Mouse (Mus musculus) liver, embryonic 16.5 days (tissue): ENCODE measurements around the gene Eno4. TPM values are rescaled to one million over a fixed set of nuclear protein-coding genes. Genes with fewer than 3 reads are reported as not detected.

Experiments
- ATAC-seq: fragments of 200-750 bp; cut with Nextera tagmentation; 2 replicates; pipeline ENCODE4 v1.8.0; 2017; ENCODE audit warnings: low read depth, mild to moderate bottlenecking, moderate number of reproducible peaks, moderate library complexity
- H3K27ac ChIP-seq: fragments of 300-500 bp; sonication (generic); 2 replicates; pipeline ENCODE4 v1.5.1; 2014; ENCODE audit warnings: mild to moderate bottlenecking, low read length
- H3K27me3 ChIP-seq: fragments of 300-500 bp; sonication (generic); 2 replicates; pipeline ENCODE4 v1.6.1; 2014; ENCODE audit warnings: low read depth, low read length, mixed read lengths; ENCODE audit not compliant: control insufficient read depth, insufficient read depth
- H3K36me3 ChIP-seq: fragments of 300-500 bp; sonication (generic); 2 replicates; pipeline ENCODE4 v1.6.1; 2014; ENCODE audit warnings: mild to moderate bottlenecking; ENCODE audit not compliant: control insufficient read depth, insufficient read depth
- H3K4me1 ChIP-seq: fragments of 300-500 bp; sonication (generic); 2 replicates; pipeline ENCODE4 v1.6.1; 2014; ENCODE audit warnings: low read depth, low read length, mixed read lengths; ENCODE audit not compliant: control insufficient read depth
- H3K4me2 ChIP-seq: fragments of 300-500 bp; sonication (generic); 2 replicates; pipeline ENCODE4 v1.6.1; 2014; ENCODE audit warnings: low read depth, low read length, mixed read lengths
- H3K4me3 ChIP-seq: fragments of 300-500 bp; sonication (generic); 2 replicates; pipeline ENCODE4 v1.5.1; 2014; ENCODE audit warnings: low read depth, mild to moderate bottlenecking, low read length
- H3K9ac ChIP-seq: fragments of 300-500 bp; sonication (generic); 2 replicates; pipeline ENCODE4 v1.6.1; 2014; ENCODE audit warnings: low read depth, low read length
- H3K9me3 ChIP-seq: fragments of 300-500 bp; sonication (generic); replicated peaks from 2 replicates; pipeline ENCODE4 v1.6.1; 2016; ENCODE audit warnings: low read length; ENCODE audit not compliant: control insufficient read depth
- WGBS: fragments of 180-500 bp; shearing (Covaris S2); extraction: QIAGEN DNeasy Blood & Tissue Kit; methylation state at CpG from one replicate; pipeline ENCODE4 v1.1.7; 2014; ENCODE audit not compliant: insufficient replicate concordance; 5-methylcytosine and 5-hydroxymethylcytosine counted together
- microRNA-seq: library from miRNA; unstranded; fragments of <30 nt; microRNA quantifications from one replicate; pipeline ENCODE4, GENCODE M21; 2016
- polyA plus RNA-seq: library from polyadenylated mRNA; unstranded; fragments of >200 nt; fragmentation: Nextera tagmentation; extraction: Ambion mirVana; gene quantifications from 2 replicates; pipeline ENCODE4 v1.2.1, GENCODE M21; 2015

Eno4 gene
- polyA plus RNA-seq, 1 experiment from 2014 or later, result 0.05 TPM

DNA sequence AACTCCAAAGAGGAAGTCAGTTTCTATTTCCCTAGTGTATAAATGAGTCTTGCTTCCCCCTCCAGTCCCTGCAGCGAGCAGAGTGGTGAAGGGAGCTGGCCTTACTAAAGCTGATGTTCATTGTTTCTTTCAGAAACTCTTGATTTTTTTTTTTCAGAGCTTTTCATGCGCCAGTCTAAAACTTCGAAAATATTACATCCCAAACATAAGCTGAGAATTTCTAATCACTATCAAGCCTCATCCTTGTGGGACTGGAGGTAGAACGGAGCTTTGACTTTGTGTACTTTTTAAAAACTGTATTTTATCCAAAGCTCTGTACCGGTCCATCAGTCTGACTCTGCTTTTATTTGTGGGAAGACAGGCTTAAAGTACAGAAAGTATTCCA is 36.8 kb downstream of the Eno4 start:
- ATAC-seq, result no peak
- no peaks in the 10 kb centered on the region for H3K27me3 ChIP-seq
- WGBS, result 58% methylated on average over 5 of the region's 5 CpGs
- H3K9me3 ChIP-seq, result no peaks in the 10 kb centered on the region
- peaks cover 2% of the 10 kb centered on the region; the same call in 1 of the 2 replicates for H3K4me1 ChIP-seq
- H3K4me3 ChIP-seq, result no peak overlapping the region
- no peak overlapping the region for H3K9ac ChIP-seq
- H3K36me3 ChIP-seq, result no peaks in the 10 kb centered on the region
- no peak overlapping the region for H3K4me2 ChIP-seq
- no peak overlapping the region for H3K27ac ChIP-seq

DNA sequence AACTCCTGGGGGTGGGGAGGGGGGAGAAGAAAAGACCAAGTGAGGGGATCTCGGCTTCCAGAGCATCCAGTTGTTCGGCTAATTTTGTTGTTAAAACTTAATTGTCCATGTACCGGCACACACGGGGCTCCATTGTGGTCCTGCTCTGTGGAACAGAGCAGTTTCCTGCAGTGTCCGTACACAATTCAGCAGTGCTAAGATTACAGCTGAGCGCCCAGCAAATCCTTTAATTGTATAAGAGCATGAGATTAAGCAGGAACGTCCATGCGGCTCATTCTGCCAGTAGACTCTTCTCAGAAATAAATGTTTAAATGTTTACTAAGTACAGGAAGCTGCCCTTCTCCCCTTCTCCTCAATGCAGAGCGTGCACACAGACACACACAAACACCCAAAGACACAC is 38.3 kb downstream of the Eno4 start:
- no peak for ATAC-seq
- Histone ChIP-seq H3K4me2 (no peak overlapping the region), H3K27ac (no peak overlapping the region), H3K4me3 (no peak overlapping the region), H3K36me3 (no peaks in the 10 kb centered on the region), H3K27me3 (no peaks in the 10 kb centered on the region), H3K4me1 (peaks cover 2% of the 10 kb centered on the region; the same call in 1 of the 2 replicates), H3K9ac (no peak overlapping the region), H3K9me3 (no peaks in the 10 kb centered on the region)
- WGBS, result 54% methylated on average over 9 of the region's 9 CpGs

DNA sequence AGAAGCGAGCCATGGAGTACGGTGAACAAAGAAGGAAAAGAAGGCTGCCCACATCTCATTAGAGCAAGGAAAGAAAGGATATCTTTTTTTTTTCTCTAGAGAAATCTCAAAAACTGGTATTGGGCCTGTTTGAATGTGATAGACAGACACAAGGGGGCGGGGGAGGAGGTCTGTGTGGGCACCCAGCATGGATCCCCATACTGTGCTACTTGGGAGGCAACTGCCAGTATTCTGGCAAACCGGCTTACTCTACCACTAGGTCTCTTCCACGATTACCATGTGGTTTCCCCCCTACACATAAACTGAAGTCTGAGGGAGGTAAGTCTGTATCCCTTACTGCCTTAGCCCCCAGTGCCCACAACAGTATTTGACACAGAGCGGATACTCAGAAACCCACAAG is 59.6 kb downstream of the Eno4 start:
- 66% methylated on average over 6 of the region's 6 CpGs for WGBS

DNA sequence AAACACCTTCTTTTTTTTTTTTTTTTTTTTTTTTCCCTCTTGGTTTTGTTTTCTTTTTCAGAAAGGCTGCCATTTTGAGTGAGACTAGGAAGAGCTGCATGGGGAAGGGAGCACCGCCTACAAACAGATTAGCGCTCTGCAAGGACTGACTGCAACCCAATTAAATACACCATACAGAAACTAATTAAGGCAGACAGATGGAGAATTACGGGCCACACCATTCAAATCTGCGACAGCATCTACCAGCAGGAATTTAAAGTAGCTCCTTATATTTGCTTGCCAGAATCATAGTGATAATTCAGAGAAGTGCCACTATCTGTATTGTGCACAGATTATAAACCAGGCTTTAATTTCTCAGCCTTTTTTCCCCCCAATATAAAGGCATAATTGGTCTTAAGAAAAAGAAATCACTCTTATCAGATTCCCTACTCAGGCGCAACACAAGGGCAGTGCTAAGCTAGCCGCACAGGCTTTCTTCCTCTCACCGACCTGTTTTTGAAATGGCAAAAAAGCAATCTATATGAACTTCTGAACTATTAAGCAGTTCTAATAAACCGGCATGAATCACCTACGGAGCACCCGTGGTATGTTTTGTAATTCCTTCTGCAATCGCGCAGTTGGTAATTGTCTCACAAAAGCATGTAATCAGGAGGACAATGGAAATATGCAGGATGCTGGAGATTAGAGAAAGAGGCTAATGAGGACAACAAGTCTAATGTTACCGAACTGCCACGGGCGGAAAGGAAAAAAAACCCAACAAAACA is 63.5 kb downstream of the Eno4 start:
- 67% methylated on average over 15 of the region's 15 CpGs for WGBS
- Histone ChIP-seq H3K4me1 (no peaks in the 10 kb centered on the region), H3K9ac (no peak overlapping the region), H3K36me3 (no peaks in the 10 kb centered on the region), H3K27me3 (no peaks in the 10 kb centered on the region), H3K9me3 (no peaks in the 10 kb centered on the region), H3K4me3 (no peak overlapping the region), H3K4me2 (no peak overlapping the region), H3K27ac (no peak overlapping the region)
- no peak for ATAC-seq

More for the DNA sequence above, 59.6 kb downstream of the Eno4 start:
- H3K9ac ChIP-seq, result no peak overlapping the region
- no peak overlapping the region for H3K4me3 ChIP-seq
- no peak overlapping the region for H3K4me2 ChIP-seq
- no peak overlapping the region for H3K27ac ChIP-seq
- no peaks in the 10 kb centered on the region for H3K4me1 ChIP-seq
- no peak for ATAC-seq
- no peaks in the 10 kb centered on the region for H3K27me3 ChIP-seq
- H3K36me3 ChIP-seq, result no peaks in the 10 kb centered on the region
- no peaks in the 10 kb centered on the region for H3K9me3 ChIP-seq

DNA sequence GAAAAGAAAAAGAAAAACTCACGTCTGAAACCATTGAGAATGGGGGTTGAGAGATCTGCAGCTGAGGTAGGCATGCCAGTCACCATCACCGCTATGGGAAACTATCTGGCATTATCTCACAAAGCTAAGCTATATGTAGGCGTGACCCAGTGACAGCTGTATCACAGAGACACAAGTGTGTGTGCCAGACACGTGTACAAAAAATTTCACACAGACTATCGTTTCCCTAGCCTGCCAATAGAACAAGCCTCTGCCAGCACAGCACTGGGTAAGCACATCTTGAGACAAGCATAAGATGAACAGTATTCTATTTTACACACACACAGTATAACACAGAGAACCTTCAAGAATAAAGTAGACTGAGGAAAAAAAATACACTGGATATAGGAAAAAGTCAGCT is 67.6 kb downstream of the Eno4 start:
- Histone ChIP-seq H3K4me3 (no peak overlapping the region), H3K4me2 (no peak overlapping the region), H3K27ac (no peak overlapping the region), H3K27me3 (no peaks in the 10 kb centered on the region), H3K36me3 (no peaks in the 10 kb centered on the region), H3K9me3 (no peaks in the 10 kb centered on the region), H3K9ac (no peak overlapping the region), H3K4me1 (no peaks in the 10 kb centered on the region)
- no peak for ATAC-seq
- 58% methylated on average over 5 of the region's 5 CpGs for WGBS

Small RNA genes lying within 50 kb of the gene (microRNA-seq; reads per million reads assigned to microRNA genes)
- 2.5 reads per million, percentile 4 among the genes with 10 or more reads in this experiment for gene Mir3086

Other genes starting within 250 kb of the Eno4 start
- gene Pnliprp1, start 214.5 kb upstream of the Eno4 start, polyA plus RNA-seq, result 38.6 and 79.9 TPM in 2 replicates
- 2.0 and 2.2 TPM in 2 replicates for gene Pnliprp2, start 183.7 kb upstream of the Eno4 start, polyA plus RNA-seq
- gene 1700019N19Rik, start 149.0 kb upstream of the Eno4 start, polyA plus RNA-seq, result not detected in 2 replicates
- gene Hspa12a, start 229 bp downstream of the Eno4 start, polyA plus RNA-seq, result 0.21 and 0.22 TPM in 2 replicates
- 0.81 and 0.91 TPM in 2 replicates for gene Shtn1, start 132.7 kb downstream of the Eno4 start, polyA plus RNA-seq
- gene Vax1, start 226.6 kb downstream of the Eno4 start, polyA plus RNA-seq, result not detected in 2 replicates